Mouse (Mus musculus) myocyte (in vitro differentiated cells): ENCODE measurements around the gene Tfcp2. TPM values are rescaled to one million over a fixed set of nuclear protein-coding genes. Genes with fewer than 3 reads are reported as not detected.

ENCODE experiments used
- H3K27me3 ChIP-seq: one replicate; pipeline ENCODE4 v1.6.1; 2011; ENCODE audit not compliant: control insufficient read depth, insufficient read depth, insufficient read length
- H3K36me3 ChIP-seq: one replicate; pipeline ENCODE4 v1.6.1; 2011; ENCODE audit not compliant: control insufficient read depth, insufficient read depth
- H3K4me2 ChIP-seq: one replicate; pipeline ENCODE4 v1.6.1; 2011; ENCODE audit warnings: low read depth, control low read depth
- H3K4me3 ChIP-seq: one replicate; pipeline ENCODE4 v1.5.1; 2011; ENCODE audit warnings: mild to moderate bottlenecking, control low read depth, moderate library complexity
- H3K79me2 ChIP-seq: one replicate; pipeline ENCODE4 v1.6.1; 2011; ENCODE audit not compliant: control insufficient read depth, insufficient read depth
- H3ac ChIP-seq: one replicate; pipeline ENCODE4 v1.6.1; 2011; ENCODE audit not compliant: control insufficient read depth, insufficient read length
- CEBPB ChIP-seq: IDR thresholded peaks from 2 replicates; pipeline ENCODE4 v1.6.1; 2011; ENCODE audit warnings: mild to moderate bottlenecking, moderate library complexity; ENCODE audit not compliant: poor library complexity, insufficient read depth, severe bottlenecking
- E2F4 ChIP-seq: IDR thresholded peaks from one replicate; pipeline ENCODE4 v1.6.1; 2011; ENCODE audit warnings: mild to moderate bottlenecking, control low read depth, moderate library complexity; ENCODE audit not compliant: insufficient read depth
- MAX ChIP-seq: IDR thresholded peaks from one replicate; pipeline ENCODE4 v1.6.1; 2011; ENCODE audit warnings: low read depth, mild to moderate bottlenecking, control low read depth
- MYOD1 ChIP-seq, 3 experiments: IDR thresholded peaks; one replicate each; pipeline ENCODE4 v1.6.1; 2011; ENCODE audit warnings: control low read depth in 2 of 3, low read depth in 2 of 3, mild to moderate bottlenecking in 2 of 3, moderate library complexity in 1 of 3; ENCODE audit not compliant: insufficient read length in 2 of 3, control insufficient read depth in 1 of 3
- MYOG ChIP-seq, 3 experiments: IDR thresholded peaks; one replicate each; pipeline ENCODE4 v1.6.1; 2011; ENCODE audit warnings: control low read depth in 2 of 3, low read depth in 2 of 3, mild to moderate bottlenecking in 2 of 3; ENCODE audit not compliant: insufficient read length in 2 of 3, control insufficient read depth in 1 of 3, insufficient read depth in 1 of 3
- POLR2A ChIP-seq: IDR thresholded peaks from one replicate; pipeline ENCODE4 v1.6.1; 2011; ENCODE audit warnings: low read depth, mild to moderate bottlenecking, control low read depth, moderate library complexity; ENCODE audit not compliant: insufficient read length
- POLR2AphosphoS2 ChIP-seq: IDR thresholded peaks from one replicate; pipeline ENCODE4 v1.6.1; 2011; ENCODE audit warnings: low read depth, control low read depth; ENCODE audit not compliant: insufficient read length
- REST ChIP-seq: IDR thresholded peaks from one replicate; pipeline ENCODE4 v1.6.1; 2011; ENCODE audit warnings: mild to moderate bottlenecking, control low read depth, moderate library complexity; ENCODE audit not compliant: insufficient read depth, insufficient read length
- SRF ChIP-seq: IDR thresholded peaks from one replicate; pipeline ENCODE4 v1.6.1; 2011; ENCODE audit warnings: low read depth; ENCODE audit not compliant: control insufficient read depth, insufficient read length
- TCF12 ChIP-seq: IDR thresholded peaks from one replicate; pipeline ENCODE4 v1.6.1; 2011; ENCODE audit warnings: mild to moderate bottlenecking, control low read depth; ENCODE audit not compliant: poor library complexity, insufficient read depth, severe bottlenecking
- TCF3 ChIP-seq: IDR thresholded peaks from one replicate; pipeline ENCODE4 v1.6.1; 2011; ENCODE audit warnings: low read depth, control low read depth; ENCODE audit not compliant: insufficient read length
- USF1 ChIP-seq: IDR thresholded peaks from one replicate; pipeline ENCODE4 v1.6.1; 2011; ENCODE audit warnings: low read depth, mild to moderate bottlenecking, control low read depth, moderate library complexity
- polyA plus RNA-seq: library from polyadenylated mRNA; unstranded; fragments of >200 nt; fragmentation: generic; extraction: Trizol; gene quantifications from one replicate; pipeline ENCODE4 v1.2.1, GENCODE M21; 2012; ENCODE audit warnings: missing spikeins

Tfcp2 gene
- polyA plus RNA-seq, 1 experiment: 15.0 TPM

GRCm38 (mm10) chr15:100478925-100479324 lies 72.9 kb downstream of the Tfcp2 start:
- Histone ChIP-seq H3K4me3 (no peak overlapping the region), H3K4me2 (no peak overlapping the region), H3ac (no peak overlapping the region), H3K36me3 (peaks cover 48% of the 10 kb centered on the region), H3K79me2 (no peaks in the 10 kb centered on the region), H3K27me3 (no peaks in the 10 kb centered on the region)
- no peak for TF ChIP-seq TCF12
- TF ChIP-seq MYOD1 (IDR thresholded peaks at IDR 0.05; ENCODE audit: control insufficient read depth in 1 of 3, insufficient read length in 2 of 3, low read depth in 2 of 3): no peak
- no peak for TF ChIP-seq POLR2AphosphoS2
- TF ChIP-seq MYOG (IDR thresholded peaks at IDR 0.05; ENCODE audit: control insufficient read depth in 1 of 3, insufficient read depth in 1 of 3, insufficient read length in 2 of 3, low read depth in 2 of 3): no peak
- no peak for TF ChIP-seq USF1
- TF ChIP-seq CEBPB: no peak
- TF ChIP-seq REST: no peak
- no peak for TF ChIP-seq TCF3
- no peak for TF ChIP-seq SRF
- TF ChIP-seq POLR2A: no peak
- TF ChIP-seq E2F4: no peak
- TF ChIP-seq MAX: no peak

- Histone ChIP-seq H3K79me2 (no peaks in the 10 kb centered on the region), H3K36me3 (peaks cover 43% of the 10 kb centered on the region), H3K4me2 (no peak overlapping the region), H3K27me3 (no peaks in the 10 kb centered on the region), H3ac (no peak overlapping the region), H3K4me3 (no peak overlapping the region)
- TF ChIP-seq CEBPB: no peak
- TF ChIP-seq POLR2A: no peak
- TF ChIP-seq USF1: no peak
- TF ChIP-seq TCF3: no peak
- no peak for TF ChIP-seq SRF
- TF ChIP-seq REST: no peak
- no peak for TF ChIP-seq MYOG (IDR thresholded peaks at IDR 0.05; ENCODE audit: control insufficient read depth in 1 of 3, insufficient read depth in 1 of 3, insufficient read length in 2 of 3, low read depth in 2 of 3)
- TF ChIP-seq MAX: no peak
- no peak for TF ChIP-seq E2F4
- TF ChIP-seq MYOD1 (IDR thresholded peaks at IDR 0.05; ENCODE audit: control insufficient read depth in 1 of 3, insufficient read length in 2 of 3, low read depth in 2 of 3): no peak
- no peak for TF ChIP-seq TCF12
Observed at GRCm38 (mm10) chr15:100478351-100478750, 73.5 kb downstream of the Tfcp2 start.

GRCm38 (mm10) chr15:100473926-100474503 lies 77.8 kb downstream of the Tfcp2 start:
- peaks cover 21% of the 10 kb centered on the region for H3K36me3 ChIP-seq
- no peak overlapping the region for H3ac ChIP-seq
- H3K4me2 ChIP-seq: no peak overlapping the region
- TF ChIP-seq POLR2AphosphoS2: no peak
- TF ChIP-seq E2F4: no peak
- no peak for TF ChIP-seq TCF12
- TF ChIP-seq SRF: no peak
- TF ChIP-seq CEBPB: no peak
- TF ChIP-seq TCF3: no peak
- TF ChIP-seq POLR2A: no peak
- TF ChIP-seq MYOD1 (IDR thresholded peaks at IDR 0.05; ENCODE audit: control insufficient read depth in 1 of 3, insufficient read length in 2 of 3, low read depth in 2 of 3): no peak
- no peaks in the 10 kb centered on the region for H3K79me2 ChIP-seq
- no peaks in the 10 kb centered on the region for H3K27me3 ChIP-seq
- H3K4me3 ChIP-seq: no peak overlapping the region

GRCm38 (mm10) chr15:100470037-100470436 lies 81.8 kb downstream of the Tfcp2 start:
- H3K36me3 ChIP-seq: peaks cover 3% of the 10 kb centered on the region
- TF ChIP-seq E2F4 (no peak), CEBPB (no peak), POLR2A (no peak), SRF (no peak), TCF12 (no peak), POLR2AphosphoS2 (no peak), MYOD1 (IDR thresholded peaks at IDR 0.05; ENCODE audit: control insufficient read depth in 1 of 3, insufficient read length in 2 of 3, low read depth in 2 of 3) (no peak), MAX (no peak), MYOG (IDR thresholded peaks at IDR 0.05; ENCODE audit: control insufficient read depth in 1 of 3, insufficient read depth in 1 of 3, insufficient read length in 2 of 3, low read depth in 2 of 3) (no peak)
- peak overlapping the region; percentile 83 for H3K4me2 ChIP-seq
- no peaks in the 10 kb centered on the region for H3K79me2 ChIP-seq
- peak overlapping the region; percentile 52 for H3K4me3 ChIP-seq
- no peaks in the 10 kb centered on the region for H3K27me3 ChIP-seq
- H3ac ChIP-seq: no peak overlapping the region

GRCm38 (mm10) chr15:100469189-100469545 lies 82.6 kb downstream of the Tfcp2 start:
- Histone ChIP-seq H3K4me2 (peak overlapping the region; percentile 83), H3K79me2 (no peaks in the 10 kb centered on the region), H3ac (peak overlapping the region; percentile 50), H3K27me3 (no peaks in the 10 kb centered on the region), H3K4me3 (peak overlapping the region; percentile 52), H3K36me3 (peaks cover 3% of the 10 kb centered on the region)
- no peak for TF ChIP-seq REST
- no peak for TF ChIP-seq TCF3
- no peak for TF ChIP-seq USF1
- TF ChIP-seq MYOD1 (IDR thresholded peaks at IDR 0.05; ENCODE audit: control insufficient read depth in 1 of 3, insufficient read length in 2 of 3, low read depth in 2 of 3): no peak
- no peak for TF ChIP-seq POLR2AphosphoS2
- no peak for TF ChIP-seq POLR2A
- TF ChIP-seq MYOG (IDR thresholded peaks at IDR 0.05; ENCODE audit: control insufficient read depth in 1 of 3, insufficient read depth in 1 of 3, insufficient read length in 2 of 3, low read depth in 2 of 3): no peak
- TF ChIP-seq E2F4: no peak
- TF ChIP-seq MAX: no peak
- TF ChIP-seq CEBPB: no peak
- TF ChIP-seq SRF: no peak
- no peak for TF ChIP-seq TCF12
